Mouse (Mus musculus): ENCODE data around the gene Pax6.

The Pax6 gene

DNA sequence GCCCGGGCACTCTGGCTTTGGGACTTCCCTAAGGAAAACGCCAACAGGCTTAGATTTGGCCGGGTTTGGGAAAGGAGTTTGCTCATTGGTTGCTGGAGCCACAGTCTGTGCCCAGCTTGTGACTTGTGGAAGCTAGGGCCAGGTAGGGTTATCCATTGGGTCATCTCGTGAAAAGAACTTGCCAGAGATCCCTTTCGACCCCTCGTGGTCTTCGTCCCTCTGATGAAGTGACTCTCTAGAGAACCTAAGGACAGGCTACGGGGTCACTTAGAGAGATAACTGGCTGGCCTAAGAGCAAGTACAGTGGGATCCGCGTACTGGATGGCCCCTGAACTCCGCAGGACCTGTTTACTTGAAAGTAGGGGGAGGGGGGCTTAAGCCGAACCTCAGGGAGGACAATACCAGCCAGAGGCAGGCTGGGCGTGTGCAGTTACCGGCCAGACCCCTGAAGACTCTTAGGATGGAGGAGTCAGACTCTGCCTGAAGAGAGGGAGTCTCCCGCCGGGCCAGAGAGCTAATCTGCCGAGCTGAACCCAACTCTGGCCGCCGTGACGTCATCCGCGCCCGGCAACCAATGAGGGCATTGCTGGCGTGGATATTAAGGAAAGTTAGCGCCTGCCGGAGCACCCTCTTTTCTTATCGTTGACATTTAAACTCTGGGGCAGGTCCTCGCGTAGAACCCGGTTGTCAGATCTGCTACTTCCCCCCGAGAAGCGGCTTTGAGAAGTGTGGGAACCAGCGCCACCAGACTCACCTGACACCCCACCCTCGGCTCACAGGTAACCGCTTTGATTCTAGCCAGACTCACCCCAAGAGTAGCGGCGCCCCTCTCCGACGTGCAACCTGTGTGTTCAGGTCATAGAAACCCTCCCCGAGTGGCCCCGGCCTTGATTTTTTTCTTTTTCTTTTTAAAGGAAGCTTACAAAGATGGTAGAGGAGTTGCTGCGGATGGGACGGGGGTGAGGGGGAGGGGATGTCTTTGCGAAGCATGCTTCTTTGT is at the start of gene Pax6:
Pax6 (plus strand) TSS at position 630 of the 1,000 bp plus-strand sequence.
- peak in 1 of 2 experiments; percentile 55 for DNase-seq (ENCODE audit: inconsistent age in 2 of 2, low spot score in 1 of 2)

DNA sequence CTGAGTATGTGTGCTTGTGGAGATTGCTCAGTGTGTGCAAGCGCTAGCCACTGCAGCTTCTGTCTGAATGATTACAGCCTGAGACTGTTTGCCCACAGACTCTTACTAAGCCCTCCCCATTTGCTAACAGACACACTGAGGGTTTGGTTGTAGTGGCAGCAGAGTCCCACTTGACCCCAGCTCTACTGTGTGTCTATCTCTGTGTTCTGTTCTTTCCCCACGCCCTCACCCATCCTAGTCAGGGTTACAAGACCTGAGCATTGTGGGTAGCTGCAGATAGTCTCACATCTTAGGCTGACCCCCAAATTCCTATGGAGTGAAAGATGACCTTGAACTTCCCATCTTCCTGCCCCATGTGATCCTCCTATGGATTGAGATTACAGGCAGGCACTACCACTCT is 19.8 kb upstream of the Pax6 start:
- no peak for DNase-seq (ENCODE audit: inconsistent age in 2 of 2, low spot score in 1 of 2)

DNA sequence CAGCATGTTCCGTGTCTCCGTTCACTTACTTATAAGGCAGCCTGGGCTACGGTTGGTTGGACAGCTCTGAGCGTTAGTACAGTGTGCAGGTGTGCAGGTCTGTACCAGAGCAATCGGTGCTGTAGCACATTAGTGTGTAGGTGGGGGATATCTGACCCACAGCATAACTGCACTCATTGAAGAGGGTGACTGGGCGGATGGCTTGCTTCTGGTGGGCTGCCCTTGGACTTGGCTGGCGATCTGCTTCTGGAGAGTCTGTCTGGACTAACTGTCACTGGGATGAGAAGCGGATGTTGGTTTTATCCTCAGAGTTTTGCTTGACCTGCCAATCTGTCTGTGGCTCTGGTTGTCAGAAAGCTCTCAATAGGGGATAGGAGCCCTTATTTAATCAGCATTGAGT is 12.2 kb upstream of the Pax6 start:
- DNase-seq (ENCODE audit: inconsistent age in 2 of 2, low spot score in 1 of 2): no peak

DNA sequence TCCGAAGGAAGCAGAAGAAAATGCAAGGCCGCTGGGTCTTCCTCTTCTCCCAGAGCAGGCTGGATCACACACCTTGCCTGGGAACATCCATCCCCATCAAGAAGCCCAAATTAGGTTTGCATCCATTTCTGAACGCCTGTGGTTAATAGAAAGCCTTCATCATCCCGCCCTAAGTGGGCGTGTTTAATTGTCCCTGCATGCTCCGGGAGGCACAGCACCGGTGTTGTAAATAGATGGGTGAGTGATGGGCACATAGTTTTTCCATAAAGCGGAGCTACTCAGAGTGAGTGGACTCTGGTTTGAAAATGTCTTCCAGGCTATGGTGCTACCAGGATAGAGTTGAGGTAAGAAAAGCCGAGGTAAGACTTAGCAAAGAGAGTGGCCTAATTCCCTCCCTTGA is 9.3 kb upstream of the Pax6 start:
- no peak for DNase-seq (ENCODE audit: inconsistent age in 2 of 2, low spot score in 1 of 2)

DNA sequence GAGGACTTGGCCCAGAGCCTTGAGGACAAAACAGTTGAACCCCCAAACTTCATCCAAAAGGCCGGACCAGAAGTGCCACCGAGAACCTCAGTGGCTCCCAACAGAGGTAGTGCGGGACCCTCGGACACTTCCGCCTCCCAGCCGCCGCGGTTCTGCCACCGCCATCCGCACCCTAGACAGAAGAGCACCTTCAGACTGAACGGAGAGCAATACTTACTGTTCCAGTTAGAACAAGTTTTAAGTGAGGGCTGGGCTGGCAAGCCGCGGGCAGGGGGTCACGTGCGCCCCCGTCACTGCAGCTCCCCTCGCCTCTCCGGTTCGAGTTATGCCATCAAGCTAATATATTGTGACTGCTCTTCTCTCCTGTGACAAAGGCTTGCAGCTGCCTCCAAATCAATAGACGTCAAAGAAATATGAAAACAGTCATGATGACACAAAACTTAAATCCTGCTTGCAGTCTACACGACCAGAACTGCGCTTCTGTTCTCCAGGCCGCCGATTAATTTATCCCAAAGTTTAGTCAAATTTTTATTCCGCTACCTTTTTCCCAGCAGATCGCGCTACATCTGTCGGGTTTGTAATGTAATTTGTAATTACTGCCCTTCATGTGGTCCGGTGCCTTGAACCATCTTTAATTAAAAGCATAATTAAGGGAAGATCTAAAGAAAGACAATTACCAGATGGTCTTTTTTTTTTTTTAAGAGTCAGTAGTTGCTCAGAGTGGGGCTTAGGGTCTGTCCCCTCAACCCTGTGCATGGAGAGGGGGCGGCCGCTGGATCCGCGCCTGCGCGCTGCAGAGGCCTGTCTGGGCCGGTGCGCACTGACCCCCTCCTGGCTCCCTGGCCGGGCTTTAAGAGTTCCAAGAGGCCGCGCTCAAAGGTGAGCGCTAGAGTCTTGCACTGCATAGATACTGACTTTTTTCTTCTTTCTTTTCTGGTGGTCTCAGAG is 8.5 kb upstream of the Pax6 start:
- DNase-seq (ENCODE audit: inconsistent age in 2 of 2, low spot score in 1 of 2): peak in 1 of 2 experiments; percentile 21

DNA sequence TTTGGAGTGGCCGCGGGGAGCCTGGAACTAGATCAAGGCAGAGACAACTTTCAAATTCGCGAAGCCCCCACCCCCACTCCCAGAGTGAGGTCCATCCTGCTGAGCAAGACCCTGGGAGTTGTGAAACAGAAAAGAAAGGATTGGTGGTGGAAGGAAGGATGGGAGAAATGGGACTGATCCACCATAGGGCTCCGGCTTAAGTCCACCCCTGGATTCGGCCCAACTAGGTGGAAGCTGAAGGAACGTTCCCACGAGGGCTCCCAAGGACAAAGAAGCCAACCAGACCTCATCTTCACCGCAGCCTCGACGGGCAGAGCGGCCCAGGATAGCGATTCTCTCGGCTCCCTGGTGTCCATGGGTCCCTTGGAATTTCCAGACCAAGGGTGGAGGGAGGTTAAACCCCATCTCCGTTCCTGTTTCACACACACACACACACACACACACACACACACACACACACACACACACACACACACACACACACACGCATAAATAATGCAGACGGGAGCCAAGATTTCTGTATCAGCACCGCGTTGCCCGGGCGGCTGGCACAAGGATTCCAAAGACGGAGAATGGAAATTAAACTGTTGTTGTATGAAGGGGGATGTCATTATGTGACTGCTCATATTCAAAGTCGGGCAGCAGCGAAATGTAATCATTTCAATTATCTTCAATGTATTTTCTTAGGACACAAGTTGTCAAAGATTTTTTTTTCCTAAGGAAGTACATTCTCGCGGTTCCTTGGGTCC is 7.7 kb upstream of the Pax6 start:
- peak in 1 of 2 experiments; percentile 23 for DNase-seq (ENCODE audit: inconsistent age in 2 of 2, low spot score in 1 of 2)

DNA sequence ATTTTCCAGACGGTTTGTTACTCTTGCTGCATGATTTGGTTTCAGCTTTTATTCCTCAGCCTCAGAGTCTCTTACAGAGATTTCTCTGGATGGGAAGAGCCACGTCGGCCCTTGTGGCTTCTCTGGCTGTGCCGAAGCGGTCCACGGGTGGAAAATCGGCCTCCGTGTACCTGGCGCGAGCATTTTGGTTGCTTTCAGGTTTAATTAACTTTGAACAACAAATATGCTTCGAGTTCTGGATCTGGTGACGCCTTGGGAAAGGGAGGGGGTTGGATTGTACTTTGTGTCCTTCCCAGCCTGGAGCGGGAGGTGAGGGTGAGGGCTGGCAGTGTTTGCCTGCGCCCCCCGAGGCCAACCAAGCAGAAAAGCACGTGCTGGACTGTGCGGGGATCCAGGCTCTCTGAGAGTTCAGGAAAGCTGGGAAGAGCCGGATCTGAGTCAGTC is 7.1 kb upstream of the Pax6 start:
- DNase-seq (ENCODE audit: inconsistent age in 2 of 2, low spot score in 1 of 2): peak in 1 of 2 experiments; percentile 24

DNA sequence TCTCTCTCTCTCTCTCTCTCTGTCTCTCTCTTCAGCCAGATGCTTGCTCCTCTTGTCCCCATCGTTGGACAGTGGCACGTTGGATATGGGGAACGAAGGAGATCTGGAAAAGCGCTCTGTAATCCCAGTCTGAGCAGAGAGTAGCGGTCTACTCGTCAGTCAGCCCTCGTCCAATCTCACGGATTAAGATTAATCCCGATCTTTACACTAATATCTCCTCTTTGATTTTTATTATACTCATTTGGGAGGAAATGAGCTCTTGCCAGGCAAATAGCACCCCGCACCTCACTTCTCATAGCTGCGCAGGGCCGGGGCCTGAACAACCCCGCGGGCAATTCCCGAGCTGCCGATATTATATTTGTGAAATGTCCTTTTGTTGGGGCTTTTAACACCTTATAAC is 6.6 kb upstream of the Pax6 start:
- peak in 1 of 2 experiments; percentile 18 for DNase-seq (ENCODE audit: inconsistent age in 2 of 2, low spot score in 1 of 2)

DNA sequence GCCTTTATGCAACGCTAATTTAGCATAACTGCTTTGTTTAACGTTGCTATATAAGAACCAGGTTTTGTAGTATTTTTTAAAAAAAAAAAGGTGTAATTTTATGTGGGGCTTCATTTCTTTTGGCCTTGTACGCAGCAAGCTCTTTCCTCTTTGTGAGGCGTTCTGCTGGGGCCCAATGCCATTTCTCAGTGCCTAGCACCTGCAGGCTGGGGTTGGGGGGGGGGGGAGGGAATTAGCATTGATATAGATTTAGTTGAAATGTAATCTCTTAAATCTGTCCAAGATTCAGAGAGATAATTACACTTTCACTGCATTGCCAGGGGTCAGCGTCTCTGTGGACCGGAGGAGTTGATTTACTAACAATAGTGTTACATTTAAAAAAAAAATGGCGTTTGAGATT is 6.1 kb upstream of the Pax6 start:
- DNase-seq (ENCODE audit: inconsistent age in 2 of 2, low spot score in 1 of 2): no peak

DNA sequence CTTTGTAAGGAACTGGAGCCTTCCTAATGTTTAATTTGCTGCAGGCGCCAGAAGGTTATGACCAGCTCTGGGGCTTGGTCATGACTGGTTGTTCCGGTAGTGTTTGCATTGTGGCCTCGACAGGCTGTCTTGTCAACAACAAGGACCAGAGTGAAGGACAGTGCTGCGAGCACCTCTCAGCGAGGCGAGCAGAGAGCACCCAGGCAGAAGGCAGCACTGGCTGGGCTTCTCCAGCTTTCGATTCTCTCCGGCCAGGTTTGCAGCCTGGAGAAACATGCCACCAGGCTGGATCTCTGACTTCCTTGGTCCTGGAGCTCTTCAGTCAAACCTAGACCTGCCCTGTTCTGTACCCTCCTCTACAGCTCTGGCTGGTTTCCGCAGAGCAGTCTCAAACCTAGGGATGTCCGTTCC is 5.6 kb upstream of the Pax6 start:
- DNase-seq (ENCODE audit: inconsistent age in 2 of 2, low spot score in 1 of 2): peak in 1 of 2 experiments; percentile 17

DNA sequence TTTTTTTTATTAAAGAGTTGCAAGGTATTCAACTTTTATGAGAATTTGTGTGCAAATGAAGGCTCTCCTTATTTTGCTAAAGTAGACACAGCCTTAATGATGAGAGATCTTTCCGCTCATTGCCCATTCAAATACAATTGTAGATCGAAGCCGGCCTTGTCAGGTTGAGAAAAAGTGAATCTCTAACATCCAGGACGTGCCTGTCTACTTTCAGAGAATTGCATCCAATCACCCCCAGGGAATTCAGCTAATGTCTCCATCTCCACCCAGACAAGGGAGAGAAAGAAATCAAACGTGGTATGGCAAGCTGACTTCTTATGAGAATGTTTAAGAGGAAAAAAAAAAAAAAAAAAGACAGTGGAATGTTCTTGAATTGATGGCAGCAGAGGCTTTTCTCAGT is 3.7 kb upstream of the Pax6 start:
- peak in 1 of 2 experiments; percentile 15 for DNase-seq (ENCODE audit: inconsistent age in 2 of 2, low spot score in 1 of 2)

DNA sequence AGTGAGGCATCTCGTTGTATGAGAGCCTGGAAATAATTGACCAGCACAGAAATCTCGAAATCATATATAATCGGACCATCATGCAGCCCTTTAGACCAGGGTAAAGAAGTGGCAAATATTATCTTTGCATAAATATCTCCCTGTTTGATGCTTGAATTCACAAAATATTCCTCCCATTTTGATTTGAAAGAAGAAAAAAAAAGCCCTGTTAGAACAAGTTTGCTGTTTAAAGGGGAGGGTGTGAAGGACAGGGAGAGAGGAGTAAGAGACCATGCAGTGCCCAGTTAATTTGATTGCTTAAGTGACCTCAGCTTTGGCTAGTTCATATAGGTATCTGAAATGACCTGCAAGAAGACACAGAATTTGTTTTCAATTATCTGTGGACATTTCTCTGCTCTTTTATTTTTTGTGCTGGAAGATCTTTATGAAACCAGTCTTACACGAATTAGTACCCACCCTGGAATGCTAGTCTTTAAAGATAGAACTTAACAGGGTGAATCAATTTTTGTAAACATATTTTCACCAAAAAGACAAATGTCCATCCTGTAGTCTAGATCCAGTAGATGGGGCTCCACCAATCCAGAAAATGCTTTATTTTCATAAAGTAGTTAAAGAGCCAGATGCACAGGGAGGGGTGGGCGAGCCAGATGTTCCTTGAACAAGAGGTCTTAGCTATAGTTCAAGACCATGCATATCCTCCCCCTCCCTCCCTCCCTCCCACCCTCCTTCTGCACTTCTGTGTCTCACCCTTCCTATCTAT is 3.0 kb upstream of the Pax6 start:
- peak in 1 of 2 experiments; percentile 13 for DNase-seq (ENCODE audit: inconsistent age in 2 of 2, low spot score in 1 of 2)

DNA sequence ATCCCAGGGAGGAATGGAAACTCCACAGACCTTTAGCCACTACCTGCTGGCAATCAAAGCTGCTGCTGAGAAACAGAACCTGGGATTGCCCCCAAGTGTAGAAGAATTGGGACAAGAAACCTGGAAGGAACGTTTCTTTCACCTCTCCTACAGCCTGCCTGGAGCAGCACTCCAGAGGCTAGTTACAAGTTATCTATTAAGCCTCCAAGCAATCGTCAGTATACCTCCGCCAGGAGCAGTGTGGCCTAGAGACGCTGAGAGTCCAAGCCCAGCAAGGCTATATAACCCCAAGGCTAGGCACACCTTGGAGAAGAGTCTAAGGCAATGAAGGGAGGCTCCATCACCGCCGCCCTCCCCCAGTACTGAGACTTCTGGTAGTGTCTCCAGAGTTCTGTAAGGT is 2.4 kb upstream of the Pax6 start:
- DNase-seq (ENCODE audit: inconsistent age in 2 of 2, low spot score in 1 of 2): peak in 1 of 2 experiments; percentile 14

DNA sequence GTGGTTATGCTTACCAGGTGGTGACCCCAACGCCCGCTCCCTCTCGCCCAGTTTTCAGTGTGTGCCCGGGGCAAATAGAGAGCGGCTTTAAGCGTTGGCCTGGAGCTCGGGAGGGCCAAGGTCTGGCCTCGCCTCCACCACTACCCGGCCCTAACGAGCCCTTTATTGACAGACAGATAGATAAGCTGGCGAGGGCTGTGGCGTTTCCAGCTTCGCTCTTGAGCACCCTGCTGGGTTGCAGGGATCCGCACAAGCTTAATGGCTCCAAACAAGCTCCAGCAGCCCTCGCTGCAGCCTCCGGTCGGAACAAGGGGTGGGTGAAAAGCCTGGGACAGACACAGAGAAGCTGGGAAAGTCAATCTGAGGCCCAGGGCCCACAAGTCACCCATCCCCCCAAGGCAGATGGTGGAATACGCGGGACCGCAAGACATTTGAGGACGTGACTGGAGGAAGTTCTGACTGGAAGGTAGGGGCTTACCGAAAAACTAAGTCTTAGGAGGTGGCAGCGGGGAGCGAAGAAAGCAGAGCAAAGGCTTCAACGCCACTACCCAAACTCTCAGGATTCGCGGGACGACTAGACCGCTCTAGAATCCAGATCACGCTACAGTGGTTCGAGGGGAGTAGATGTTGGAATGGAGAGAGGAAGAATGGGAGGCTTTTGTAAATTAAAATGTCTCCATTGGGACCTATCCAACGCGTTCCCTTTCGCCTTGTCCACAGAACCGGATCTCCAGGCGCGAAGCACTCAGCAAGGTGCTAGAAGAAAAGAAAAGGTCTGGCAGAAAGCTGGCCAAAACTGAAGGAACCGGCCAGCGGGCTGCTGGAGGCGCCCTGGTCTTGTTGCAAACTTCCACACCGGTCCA is 1.7 kb upstream of the Pax6 start:
- peak in 1 of 2 experiments; percentile 13 for DNase-seq (ENCODE audit: inconsistent age in 2 of 2, low spot score in 1 of 2)

DNA sequence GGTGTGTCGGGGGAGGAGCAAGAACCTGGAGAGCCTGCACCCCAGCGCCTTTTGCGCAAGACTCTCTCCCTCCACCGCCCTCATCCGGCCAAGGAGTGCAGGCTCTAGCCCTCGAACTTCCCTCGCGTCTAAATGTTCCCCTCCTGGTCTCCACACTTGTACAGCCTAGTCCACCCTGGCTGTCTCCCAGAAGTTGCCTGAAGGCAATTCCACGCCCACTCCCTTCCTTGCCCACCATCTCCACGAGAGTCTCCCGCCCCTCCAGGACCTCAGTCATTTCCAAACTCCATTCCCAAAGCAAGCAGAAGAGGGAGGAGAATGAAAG is 1.1 kb upstream of the Pax6 start:
- DNase-seq (ENCODE audit: inconsistent age in 2 of 2, low spot score in 1 of 2): no peak

DNA sequence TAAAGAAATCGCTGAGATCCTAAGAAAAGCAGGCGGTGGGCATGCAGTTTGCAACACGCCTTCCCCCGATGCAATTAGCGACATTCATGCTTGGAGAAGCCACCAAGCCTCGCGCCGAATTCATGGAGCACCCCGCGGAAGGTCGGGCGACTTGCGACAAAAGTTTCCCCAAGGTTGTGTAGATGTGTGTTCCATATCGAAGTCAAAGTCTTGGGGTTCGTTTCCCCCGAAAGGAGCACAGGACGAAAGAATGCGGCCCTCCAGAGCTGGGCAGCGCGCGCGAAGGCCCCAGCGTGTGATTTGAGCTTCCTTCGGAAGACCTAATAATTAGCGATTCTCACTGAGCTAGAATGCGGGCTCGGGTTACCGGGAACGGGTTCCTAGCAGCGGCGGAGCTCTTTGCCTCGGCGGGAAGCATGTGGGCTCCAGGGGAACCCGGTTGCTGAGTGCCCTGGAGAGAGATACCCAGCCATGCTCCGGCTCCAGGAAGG is 716 bp downstream of the Pax6 start:
- DNase-seq (ENCODE audit: inconsistent age in 2 of 2, low spot score in 1 of 2): peak in 1 of 2 experiments; percentile 40

DNA sequence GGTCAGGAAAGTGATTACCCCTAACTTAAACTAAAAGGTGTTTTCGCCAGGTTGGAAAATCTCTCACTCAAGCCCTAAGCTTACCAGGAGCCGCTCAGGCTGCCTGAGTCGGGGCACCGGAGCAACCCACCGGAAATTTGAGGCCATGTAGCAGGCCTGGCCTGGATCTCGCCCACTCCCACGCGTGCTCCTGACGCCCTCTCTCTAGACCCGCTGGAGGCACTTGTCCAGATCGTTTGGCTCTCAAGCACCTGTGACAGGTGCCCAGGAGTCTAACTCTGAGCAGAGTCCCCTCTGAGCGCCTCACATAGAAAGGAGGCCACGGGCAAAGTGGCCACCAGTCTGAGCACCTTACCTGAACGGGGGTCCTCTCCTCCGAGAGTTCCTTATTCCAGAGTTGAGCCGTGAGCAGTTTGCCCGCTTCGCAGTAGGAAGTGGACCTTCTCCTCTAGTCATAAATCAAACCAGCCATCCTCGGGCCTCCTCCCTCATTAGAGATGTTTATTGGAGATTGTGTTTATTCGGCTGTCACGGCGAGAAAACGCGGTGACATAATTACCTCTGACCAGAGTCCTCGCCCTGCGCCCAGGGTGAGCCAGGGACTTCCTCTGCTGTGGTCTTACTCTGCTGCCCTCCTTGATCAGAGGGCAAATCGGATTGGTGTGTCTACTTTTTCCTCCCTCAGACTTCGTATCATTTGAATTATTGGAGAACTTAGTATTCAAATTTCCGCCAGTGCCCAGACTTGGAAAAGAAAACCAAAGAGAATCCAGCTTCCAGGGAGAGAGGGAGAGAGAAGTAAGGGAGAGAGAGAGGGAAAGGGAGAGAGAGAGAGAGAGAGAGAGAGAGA is 1.4 kb downstream of the Pax6 start:
- DNase-seq (ENCODE audit: inconsistent age in 2 of 2, low spot score in 1 of 2): no peak

DNA sequence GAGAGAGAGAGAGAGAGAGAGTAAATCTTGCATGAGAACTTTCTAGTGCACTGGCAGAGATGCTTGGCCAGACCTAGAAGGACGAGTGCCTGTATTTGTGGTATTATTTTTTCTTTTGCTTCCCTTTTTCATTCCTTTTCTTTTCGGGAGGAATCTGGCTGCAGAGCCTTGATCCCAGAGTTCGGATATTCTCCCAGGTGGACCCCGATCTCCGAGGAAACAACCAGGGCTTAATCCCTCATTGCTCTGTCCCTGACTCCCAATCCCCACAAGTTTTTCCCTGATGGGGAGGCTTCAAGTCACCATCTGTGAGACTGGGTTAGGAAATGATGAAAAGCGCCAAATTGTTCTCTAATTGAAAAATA is 2.0 kb downstream of the Pax6 start:
- DNase-seq (ENCODE audit: inconsistent age in 2 of 2, low spot score in 1 of 2): no peak

All from adrenal gland, adult (tissue).